Mouse (Mus musculus) cerebellum, adult 18-20 months (tissue): ENCODE data around the gene Knop1.

Experiments
- DNase-seq, 2 experiments: peaks; one replicate each; pipeline ENCODE4 v3.0.0; 2021

Gene Knop1

GRCm38 (mm10) chr7:118795779-118796178, 60.3 kb downstream of the Knop1 start:
- no peak for DNase-seq

DNA sequence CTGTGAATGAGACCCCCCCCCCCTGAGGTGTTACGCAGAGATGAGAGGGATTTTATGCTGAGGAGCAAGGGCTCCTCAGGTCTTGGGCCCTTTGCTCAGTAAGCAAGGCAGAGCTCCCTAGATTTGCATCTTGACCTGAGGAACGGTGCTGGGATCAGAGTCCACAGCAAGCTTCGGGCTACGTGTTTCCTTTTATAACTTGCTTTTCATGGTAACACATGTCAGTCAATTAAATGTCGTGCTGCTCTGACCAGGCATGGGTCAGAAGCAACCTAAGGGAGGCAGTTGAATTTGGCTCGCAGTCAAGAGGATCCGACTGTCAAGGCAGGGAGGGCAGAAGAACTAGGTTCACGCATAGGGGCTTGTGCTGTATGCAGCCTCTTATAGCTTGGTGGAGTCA, 62.2 kb downstream of the Knop1 start:
- no peak for DNase-seq
